Mouse (Mus musculus): ENCODE measurements at regions not wholly inside any gene's neighbourhood (a gene's known extent, or its start where the extent isn't known, plus 50 kb on each side); places are given as distances from the start of the nearest gene placed in this dataset.

GRCm38 (mm10) chr15:5811958-5812357, 487.6 kb upstream of the Dab2 start:
- TF ChIP-seq CTCF (IDR thresholded peaks at IDR 0.05; ENCODE audit: control insufficient read depth, insufficient read depth, low read length) (no peak), POLR2A (IDR thresholded peaks at IDR 0.05; ENCODE audit: borderline replicate concordance, control insufficient read depth, low read depth, low read length) (no peak)

All from bone marrow, adult 2 months (tissue).